19 mouse cellular contexts compared by ENCODE assay signal in the genomic region with DNA sequence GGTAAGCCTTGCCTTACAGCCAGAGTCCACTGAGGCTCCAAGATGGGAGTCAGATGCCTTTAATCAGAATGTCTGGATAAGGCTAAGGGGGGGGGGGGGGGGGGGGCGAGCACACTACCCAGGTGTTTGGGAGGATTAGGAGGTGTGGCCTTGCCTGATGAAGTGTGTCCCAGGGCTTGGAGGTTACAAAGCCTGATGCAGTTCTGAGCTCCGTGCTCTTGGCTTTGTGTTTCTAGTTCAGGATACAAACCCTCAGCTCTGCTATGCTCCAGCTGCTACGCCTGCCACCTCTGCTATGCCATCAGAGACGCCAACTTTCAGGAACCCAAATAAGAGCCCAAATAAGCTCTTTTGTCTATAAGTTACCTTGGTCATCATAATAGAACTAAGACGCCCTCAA.
"Had no signal": no experiment of that assay in that cellular context is flagged by ENCODE, and none has a peak within 500 bp of the region (broad histone marks: within the 10 kb centered on the region; RNA-seq: fewer than 3 reads in every experiment).

No protein-coding gene starts in this region.

- ATAC-seq: midbrain, embryonic 16.5 days had no signal

- H3K36me3 ChIP-seq: midbrain, embryonic 12.5 days; neural tube, embryonic 15.5 days had no signal

- DNase-seq: lung, adult 18-20 months; lung, embryonic 14.5 days; lung, postnatal 10 days; lung, postnatal 4 days; midbrain, embryonic 14.5 days; retina, postnatal 1 day; right cerebral cortex, adult 18-20 months; right cerebral cortex, postnatal 25 days; right cerebral cortex, postnatal 4 days; spleen, adult 18-20 months; thymus, adult 18-20 months; thymus, postnatal 14 days; thymus, postnatal 36 days had no signal

- H3K4me3 ChIP-seq: midbrain, embryonic 10.5 days; midbrain, embryonic 12.5 days; myocyte; neural tube, embryonic 13.5 days; neural tube, embryonic 15.5 days had no signal

- H3K9me3 ChIP-seq: midbrain, embryonic 10.5 days; midbrain, embryonic 12.5 days; neural tube, embryonic 13.5 days; neural tube, embryonic 15.5 days had no signal

- H3K4me1 ChIP-seq: midbrain, embryonic 12.5 days had no signal

- H3K9ac ChIP-seq: lung, embryonic 14.5 days; midbrain, embryonic 12.5 days; neural tube, embryonic 13.5 days; neural tube, embryonic 15.5 days had no signal

- H3K27me3 ChIP-seq: midbrain, embryonic 12.5 days; neural tube, embryonic 13.5 days; neural tube, embryonic 15.5 days had no signal

- H3K4me2 ChIP-seq: lung, embryonic 14.5 days; midbrain, embryonic 12.5 days; neural tube, embryonic 13.5 days; neural tube, embryonic 15.5 days had no signal

- H3K27ac ChIP-seq: midbrain, embryonic 10.5 days; midbrain, embryonic 12.5 days; neural tube, embryonic 13.5 days; neural tube, embryonic 15.5 days had no signal
